Mouse (Mus musculus): ENCODE measurements around the gene Ypel2.

The Ypel2 gene

DNA sequence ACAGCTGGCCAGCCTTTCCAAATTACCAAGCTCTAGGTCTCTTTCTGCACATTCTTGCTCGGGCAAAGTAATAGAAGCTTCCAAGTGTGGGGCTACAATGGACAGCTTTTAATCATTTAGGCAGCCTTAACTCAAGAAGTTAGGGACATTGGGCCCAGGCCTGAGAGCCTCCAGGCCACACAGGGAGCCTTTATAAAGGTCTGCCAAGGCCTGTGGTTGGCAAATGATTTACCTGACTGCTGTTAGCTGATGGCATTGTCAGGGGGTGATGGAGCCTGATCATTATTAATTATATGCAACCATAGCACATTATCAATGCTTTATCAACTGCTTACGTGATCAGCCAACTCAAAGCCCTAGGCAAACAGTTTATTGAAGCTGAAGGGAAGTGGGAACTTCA lies 33.2 kb downstream of the Ypel2 start:
- no peak for DNase-seq (ENCODE audit: low read depth)

DNA sequence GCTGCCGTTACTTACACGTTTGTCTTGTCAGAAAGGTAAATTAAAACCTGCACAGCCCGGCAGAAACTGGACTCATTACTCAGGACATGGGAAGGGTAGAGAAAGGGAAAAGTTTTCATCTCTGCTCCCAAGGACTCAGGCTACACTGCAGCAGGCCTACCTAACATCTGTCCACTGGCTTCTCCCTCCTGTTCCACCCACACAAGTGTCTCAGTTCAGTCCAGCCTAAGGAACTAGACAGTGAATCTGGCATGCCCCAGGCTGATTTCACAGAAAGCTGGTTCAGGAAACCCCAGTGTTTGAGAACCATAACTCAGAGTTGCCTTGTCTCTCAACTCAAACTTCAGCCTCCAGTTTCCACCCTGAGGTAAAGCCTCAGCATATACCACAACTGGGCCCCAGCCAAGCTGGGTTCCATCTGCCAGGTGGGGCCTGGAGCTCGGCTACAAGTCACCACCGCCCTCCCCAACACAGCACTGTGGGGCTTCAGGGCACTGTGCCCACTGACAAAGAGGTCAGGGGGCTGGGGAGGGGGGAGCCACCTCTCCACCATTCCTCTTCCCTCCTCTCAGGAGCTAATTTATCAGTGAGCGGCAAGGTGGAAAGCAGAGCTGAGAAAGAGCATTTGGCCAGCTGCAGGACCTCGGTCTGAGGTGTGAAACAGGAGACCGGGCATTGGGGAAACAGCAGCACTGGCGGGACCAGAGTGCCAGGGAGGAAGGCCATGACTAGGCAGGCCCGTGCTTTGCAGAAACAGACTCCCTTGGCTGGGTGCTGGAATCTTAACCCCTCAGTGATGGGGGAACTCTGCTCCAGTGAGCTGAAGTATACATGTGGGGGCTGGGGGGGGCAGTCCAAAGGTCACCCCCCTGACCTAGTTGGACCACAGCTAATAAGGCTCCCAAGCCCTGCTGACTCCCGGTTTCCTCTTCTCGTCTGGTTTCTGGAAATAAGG lies 34.5 kb downstream of the Ypel2 start:
- DNase-seq (ENCODE audit: low read depth) = no peak

DNA sequence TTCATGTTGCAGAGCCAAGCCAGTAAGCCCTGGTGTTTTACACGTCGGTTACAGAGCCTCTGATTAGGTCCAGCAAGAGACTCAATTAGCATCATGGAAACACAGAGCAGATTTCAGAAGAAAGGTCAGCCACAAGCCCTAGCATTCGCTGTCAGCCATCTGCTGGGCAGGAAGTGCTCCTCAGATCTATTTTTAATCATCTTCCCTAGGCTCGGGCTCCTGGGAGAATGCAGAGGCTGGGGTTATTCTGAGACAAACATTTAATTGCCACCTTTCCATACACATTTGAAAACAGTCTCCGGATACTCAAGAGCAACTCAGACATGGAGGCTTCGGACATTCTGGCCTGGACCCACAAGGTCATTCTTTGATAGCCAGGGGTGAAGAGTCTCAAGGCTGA lies 35.3 kb downstream of the Ypel2 start:
- no peak for DNase-seq (ENCODE audit: low read depth)

DNA sequence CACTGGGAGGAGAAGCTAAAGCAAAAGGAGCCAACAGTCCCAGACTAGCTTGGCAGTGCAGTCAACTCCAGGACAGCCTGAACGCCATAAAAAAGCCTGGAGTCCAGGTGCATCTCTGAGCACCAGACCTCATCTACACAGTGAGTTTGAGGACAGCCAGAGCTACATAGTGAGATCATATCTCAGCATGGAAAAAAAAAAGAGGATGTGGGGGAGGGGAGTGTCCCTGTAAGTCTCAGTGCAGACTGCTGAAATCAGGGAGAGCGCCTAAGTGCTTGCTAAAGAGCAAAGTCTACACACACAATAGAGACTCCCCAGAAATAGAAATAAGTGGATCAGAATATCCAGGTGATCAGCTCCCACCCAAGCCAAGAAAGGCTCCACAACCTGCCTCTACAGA lies 37.1 kb downstream of the Ypel2 start:
- DNase-seq (ENCODE audit: low read depth) = no peak

DNA sequence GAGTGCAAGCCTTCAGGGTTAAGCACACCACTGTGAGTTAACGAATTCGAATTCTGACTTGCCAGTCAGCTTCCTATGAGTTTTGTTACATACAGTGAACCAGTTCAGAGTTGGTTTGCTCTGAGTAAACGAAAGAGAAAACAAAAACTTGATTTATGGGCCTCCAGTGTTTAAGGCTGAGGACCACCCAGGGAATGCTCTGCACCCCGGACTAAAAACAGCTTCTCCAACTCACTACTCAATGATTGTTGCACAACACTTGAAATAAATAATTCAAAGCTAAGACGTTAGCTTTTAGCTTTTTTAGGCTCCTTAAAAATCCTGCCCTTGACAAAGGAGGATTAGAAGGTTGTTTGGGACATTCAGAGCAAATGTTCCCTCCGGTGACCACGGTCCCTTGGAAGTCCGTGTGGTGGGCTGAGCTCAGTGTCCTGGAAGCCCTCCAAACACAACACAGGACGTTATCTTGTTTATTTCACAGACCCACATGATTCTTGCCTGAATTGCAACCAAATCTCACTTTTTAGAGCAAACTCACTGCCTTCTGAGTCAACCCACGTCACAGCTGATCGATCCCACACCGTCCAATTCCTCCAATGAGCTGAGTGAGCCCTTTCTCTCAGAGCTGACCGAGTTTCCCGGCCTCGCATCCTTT lies 38.8 kb downstream of the Ypel2 start:
- no peak for DNase-seq (ENCODE audit: low read depth)

DNA sequence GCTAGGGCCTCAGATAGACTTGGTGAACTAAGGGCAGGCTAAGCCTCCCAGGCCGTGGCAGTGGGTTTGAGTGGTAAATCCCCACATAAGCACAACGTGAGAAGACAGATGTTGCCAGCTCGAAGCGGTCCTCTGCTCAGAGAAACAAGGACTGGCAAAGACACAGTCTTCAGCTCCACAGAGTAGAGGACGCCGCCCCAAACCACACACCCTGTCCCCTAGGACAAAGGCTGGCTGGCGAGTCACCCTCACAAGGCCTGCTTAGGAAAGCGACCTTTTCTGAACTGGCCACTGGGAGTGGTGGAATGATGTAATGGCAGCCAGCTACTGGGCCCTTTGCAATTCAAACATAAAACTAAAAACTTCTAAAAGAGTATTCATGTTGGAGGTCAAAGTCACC lies 40.4 kb downstream of the Ypel2 start:
- no peak for DNase-seq (ENCODE audit: low read depth)

DNA sequence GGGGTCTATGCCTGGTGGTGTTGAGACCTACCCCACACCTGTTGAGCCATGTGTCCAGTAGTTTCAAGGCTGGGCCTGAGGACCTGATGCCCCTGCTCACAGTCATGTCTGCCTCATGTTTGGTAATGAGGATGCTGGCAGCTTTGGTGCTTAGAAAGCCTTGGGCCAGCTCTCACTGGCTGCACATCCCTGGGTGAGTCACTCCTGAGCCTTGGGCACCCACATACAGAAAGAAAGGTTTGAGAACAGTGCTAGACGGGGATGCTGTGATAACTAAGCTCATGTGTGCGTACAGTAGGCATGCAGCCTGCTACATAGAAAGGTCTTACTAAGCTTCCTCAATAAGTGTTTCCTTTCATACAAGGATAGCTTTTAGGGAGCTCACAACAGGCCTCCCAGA lies 40.8 kb downstream of the Ypel2 start:
- DNase-seq (ENCODE audit: low read depth) = no peak

DNA sequence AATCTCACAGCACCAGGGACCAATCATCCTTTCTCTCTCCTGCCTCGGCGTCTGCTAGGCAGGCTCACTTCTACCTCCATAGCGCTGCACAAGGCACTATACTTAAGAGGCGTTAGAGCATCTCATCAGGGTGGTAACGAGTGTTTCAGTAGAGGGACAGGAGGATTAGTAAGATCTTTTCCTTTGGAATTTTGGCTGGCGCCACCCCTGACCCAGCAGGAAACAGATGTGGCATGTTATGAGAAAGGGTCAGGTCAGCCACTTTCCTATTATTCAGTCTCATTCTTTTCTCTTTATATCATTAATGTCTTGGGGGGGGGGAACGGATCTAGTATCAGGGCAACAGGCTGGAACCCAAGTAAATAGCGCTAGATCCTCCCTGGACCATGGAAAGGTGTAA lies 41.8 kb downstream of the Ypel2 start:
- DNase-seq (ENCODE audit: low read depth) = no peak

DNA sequence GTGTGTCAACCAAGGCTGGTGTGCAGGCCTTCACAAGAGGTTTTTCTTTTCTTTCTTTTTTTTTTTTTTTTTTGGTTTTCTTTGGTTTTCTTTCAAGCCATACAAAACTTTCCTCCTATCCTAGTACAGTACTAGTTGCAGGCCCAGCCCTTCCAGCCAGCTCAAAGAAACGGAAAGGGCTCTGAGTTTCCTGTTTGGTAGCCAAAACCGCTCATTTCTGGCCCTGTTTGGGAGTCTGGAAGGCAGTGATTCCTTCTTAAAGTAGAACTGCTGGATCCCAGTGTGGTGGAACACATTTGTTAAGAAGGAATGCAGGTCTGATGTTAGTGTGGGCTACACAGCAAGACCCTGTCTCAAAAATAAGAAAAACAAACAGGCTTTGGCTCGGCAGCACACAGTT lies 43.0 kb downstream of the Ypel2 start:
- DNase-seq (ENCODE audit: low read depth) = no peak

DNA sequence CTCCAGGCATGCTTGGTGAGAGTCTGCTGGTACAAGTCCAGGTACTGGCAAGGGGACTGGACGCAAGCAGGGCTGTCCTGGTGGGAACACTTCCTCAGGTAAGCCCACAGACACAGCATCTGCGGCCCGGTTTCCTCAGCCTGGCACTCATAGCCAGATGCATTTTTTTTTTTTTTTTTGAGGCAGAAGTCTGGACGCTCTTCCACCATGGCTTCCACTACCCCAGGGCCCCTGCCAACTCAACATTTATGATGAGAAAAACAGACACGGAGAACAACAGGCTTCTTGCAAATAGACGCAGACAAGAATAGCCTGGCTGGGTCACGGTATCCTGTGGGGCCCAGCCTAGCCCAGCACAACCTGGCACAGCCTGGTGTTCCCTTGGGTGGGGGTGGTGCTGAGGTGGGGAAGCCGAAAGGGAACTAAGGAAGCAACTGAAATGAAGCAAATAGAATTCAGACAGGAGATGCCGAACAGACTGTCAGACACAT lies 43.5 kb downstream of the Ypel2 start:
- DNase-seq (ENCODE audit: low read depth) = no peak

DNA sequence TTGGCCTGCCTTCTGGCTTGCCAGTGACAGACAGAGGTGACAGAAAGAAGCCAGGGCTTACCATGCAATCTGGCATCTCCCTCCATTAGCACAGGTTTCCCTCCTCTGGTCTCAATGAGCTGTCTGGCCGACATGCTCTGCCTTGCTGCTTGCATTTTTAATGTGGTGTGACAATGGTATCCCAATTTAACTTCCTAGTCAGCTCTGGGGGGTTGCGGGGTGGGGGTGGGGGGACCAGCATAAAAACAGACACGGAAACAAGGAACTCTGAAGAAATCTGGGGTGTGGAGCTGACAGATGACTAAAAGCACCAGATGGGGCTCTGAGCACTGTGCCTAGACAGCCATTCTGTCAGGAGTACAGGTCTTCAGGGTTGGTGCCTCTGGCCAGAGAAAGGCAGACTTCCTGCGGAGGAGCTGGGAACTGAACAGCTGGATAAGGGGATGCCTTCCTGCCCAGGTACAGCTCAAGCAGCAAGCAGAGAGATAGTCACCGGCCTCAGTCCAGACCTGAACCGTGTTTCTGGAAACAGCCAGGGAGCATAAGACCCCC lies 46.8 kb downstream of the Ypel2 start:
- DNase-seq (ENCODE audit: low read depth) = no peak

DNA sequence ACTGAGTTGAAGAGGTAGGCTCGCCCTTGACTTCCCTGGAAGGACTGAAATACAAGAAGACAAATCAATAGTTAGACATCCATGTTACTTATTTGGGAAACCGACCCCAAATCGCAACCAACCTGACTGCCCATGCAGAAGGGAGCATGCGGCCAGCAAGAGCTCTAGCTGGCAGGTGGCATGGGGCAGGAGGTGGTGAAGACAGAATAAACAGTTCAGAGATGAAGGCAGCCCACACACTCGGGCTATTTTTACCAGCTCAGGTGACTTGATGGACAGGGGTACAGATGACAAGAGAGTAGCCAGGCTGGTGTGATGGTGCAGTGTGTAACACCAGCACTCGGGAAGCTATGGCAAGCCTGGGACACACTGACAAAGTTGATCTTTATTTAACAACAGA lies 47.6 kb downstream of the Ypel2 start:
- DNase-seq (ENCODE audit: low read depth) = no peak

DNA sequence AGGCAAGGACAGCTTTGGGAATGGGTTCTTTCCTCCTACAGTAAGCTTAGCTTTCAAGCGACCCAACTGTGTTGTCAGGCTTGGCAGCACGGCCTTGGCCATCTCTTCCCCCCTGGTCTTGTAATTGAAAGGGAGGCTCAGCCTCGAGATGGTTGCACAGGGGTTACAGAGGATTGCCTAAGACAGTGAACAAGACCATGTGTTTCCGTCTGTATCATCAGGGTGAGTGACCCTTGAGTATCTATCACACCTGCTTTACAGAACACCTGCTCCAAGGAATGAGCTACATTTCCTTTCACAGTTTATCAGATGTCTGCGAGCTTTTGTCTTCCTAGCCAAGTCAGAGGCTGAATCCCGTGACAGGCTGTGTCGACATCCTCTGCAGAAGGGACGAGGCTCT lies 48.4 kb downstream of the Ypel2 start:
- DNase-seq (ENCODE audit: low read depth) = no peak

DNA sequence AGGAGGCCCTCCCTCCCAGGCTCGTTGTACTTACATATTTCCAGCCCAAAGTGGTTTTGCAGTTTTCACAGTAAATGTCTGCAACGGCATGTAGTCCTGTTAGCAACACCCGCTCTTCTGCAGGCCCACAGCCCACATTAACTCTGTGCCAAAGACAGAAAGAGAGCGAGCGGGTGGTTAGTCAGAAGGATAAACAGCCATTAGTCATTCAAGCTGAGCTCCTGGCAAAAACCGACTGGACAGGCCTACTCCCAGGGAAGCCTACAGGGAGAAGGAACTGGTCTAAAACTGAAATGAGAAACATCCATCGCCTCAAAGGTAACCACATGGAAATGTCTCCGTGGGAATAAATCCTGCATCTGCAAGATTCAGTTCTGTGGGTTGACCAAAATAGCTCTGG lies 49.0 kb downstream of the Ypel2 start:
- no peak for DNase-seq (ENCODE audit: low read depth)

DNA sequence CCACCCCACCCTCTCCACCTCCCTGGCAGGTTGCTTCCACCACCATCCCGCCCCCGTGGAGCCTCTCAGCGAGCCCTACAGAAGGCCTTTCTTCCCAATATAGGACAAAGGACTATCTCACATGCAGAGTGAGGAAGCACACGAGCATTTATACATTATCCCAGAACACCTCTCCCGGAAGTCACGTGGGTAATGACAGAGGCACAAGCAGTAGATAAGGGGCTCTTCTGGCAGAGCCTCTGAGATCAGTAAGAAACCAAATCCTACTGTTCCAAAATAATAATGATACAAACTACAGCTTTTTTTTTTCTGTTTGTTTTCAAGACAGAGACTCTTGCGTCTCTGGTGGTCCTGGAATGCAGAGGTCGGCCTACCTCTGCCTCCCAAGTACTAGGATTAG lies 51.6 kb downstream of the Ypel2 start:
- DNase-seq (ENCODE audit: low read depth) = no peak

DNA sequence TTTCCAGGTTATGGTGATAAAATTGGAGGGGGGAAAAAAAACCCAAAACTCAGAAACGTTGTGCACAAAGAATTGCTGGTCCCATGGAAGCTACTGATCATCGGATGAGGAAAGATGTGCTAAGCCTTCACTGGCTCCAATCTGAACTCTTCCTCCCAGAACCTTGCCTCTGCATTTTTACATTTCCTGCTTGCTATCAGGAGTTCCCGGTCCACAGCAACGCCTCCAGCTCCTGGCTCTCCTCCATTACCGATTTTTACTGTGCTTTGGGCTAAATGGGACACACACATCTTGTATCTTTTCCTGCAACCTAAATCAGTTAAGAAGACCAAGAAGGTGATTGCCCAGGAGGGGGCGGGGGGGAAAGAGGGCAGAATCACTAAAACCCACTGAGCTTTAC lies 54.0 kb downstream of the Ypel2 start:
- DNase-seq (ENCODE audit: low read depth) = no peak

DNA sequence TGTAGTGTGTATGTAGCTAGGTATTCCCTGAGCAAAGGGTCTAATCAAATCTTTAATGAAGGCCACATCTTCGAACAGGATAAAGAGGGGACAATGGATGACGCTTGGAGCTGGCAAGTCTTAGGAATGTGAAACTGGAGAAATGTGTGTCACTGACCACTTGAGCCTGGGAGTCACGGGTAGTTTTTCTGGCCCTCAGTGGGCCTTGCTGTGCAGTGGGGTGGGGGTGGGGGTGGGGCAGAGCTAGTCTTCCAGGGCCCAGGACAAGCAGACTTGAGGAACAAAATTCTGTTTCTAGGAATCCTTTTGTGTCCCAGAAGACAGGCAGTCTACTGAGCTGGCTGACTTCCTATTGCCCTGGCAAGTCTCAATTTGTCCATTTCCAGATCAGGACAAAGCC lies 55.0 kb downstream of the Ypel2 start:
- no peak for DNase-seq (ENCODE audit: low read depth)

DNA sequence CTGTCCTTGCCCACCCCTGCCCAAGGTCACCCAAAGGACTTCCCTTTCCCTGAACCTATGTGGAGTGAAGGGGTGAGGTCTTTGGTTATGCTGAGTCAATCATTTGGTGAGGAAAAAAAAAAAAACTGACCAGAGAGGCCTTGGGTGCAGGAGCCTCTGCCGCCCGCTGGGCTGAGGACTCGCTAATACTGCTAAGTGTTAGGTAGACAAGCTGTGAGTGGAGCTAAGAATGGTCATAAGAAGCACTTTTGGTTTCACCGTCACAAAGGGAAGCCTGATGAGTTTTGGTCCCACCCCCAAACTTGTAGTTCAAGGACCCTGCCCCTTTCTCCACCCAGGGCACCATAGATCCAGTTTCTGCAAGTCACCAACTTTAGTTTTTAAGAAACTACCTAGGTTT lies 55.4 kb downstream of the Ypel2 start:
- no peak for DNase-seq (ENCODE audit: low read depth)

DNA sequence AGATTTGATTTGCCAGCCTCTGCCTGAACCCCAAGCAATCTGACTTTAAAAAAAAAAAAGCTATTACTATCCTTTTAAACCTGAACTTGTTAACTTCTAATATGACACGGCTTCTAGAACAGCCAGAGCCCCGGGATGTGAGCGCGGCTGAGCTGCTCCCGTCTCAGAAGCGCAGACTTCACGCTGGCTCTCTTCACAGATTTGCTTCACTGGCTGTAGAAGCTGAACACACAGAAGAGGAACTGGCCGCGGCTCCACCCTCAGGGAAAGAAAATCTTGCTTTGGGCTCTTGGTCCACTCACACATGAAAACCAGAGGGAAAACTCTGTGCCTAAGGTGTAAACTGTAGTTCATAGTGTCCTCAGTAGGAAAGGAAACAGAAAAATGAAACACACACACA lies 56.6 kb downstream of the Ypel2 start:
- no peak for DNase-seq (ENCODE audit: low read depth)

DNA sequence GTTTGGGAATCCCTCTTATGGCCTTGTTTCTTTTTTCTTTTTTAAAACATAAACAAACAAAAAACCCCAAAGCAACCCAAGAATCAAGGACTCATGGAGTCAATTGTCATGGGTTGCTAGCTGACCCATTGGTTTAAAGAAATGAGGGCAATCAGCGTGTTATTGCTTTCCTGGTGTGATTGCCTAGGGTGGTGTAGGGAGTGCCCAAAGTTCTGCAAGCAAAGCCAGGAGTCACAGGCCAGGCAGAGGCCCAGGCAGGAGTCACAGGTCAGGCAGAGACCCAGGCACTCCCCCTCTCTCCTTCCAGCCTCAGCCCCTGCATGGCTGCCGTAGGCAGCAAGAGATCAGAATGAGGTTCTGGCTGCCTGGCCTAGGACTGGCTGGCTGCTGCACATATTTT lies 58.6 kb downstream of the Ypel2 start:
- DNase-seq (ENCODE audit: low read depth) = no peak

DNA sequence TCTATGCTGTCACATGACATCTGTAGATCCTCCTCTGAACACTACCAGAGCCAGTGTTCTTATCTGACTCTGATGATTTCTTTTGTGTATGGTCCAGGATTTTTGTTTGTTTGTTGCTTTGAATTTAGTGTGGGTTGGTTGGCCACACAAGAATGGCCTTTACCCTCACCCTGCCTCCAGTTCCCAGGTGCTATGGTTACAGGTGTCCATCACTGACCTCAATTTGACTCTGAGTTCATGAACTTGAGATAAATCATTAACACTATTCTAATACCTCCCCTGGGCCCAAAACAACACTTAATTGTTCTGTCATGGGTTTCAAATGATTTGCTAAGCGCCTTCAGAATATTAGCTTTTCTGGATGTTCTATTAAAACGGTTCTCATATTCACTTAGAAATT lies 61.3 kb downstream of the Ypel2 start:
- no peak for DNase-seq (ENCODE audit: low read depth)

DNA sequence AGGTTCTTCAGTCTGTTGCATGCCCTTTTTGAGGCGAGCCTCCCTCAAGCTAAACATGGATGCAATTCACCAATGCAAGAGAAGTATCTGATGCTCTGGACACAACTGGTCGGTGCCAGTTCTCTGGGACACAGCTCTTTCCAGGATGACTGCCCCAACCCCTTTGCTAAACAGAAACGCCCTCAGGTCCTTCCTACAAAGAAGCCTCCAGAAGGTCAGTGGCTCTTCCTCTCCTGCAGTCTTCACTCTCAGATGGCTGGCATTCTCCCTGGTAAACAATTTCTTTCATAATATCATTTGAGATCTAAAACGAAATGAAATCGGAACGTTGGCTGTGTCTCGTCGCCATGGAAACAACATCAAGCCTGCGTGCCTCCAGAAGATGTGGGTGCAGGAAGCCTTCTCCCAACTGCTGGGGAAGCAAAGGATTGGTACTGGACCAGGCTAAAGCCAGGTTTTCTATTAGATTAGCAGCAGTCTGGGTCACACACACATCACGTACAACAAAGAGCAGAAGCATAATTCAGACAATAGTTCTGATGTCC lies 62.8 kb downstream of the Ypel2 start:
- DNase-seq (ENCODE audit: low read depth) = no peak

DNA sequence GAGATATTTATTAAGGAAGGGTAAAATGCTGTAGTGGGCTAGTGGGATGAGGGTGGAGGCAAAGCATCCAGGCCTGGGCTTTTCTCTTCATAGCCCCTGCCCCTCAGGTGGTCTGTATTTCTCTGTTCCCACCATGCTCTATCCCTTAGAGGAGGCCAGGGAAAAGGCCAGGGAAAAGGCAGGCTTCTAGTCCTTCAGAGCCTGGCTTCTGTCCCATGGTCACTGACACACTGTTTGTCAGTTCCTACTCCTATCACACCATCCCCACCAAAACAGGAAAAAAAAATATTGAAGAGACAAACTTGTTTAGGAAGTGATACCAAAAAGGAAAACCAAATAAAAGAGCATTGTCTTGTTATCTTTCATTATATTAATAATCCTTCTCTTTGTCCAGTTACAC lies 63.5 kb downstream of the Ypel2 start:
- no peak for DNase-seq (ENCODE audit: low read depth)
